Mouse (Mus musculus) lung, postnatal 25 days (tissue): ENCODE results near the gene Elp5.

Source experiments
- DNase-seq: peaks from one replicate; pipeline ENCODE4 v3.0.0; 2022; ENCODE audit warnings: low spot score

Elp5 gene

GRCm38 (mm10) chr11:69990850-69991691, 8.8 kb upstream of the Elp5 start, which contains the start of gene Gabarap:
Gabarap (plus strand) TSS chr11:69991143.
- DNase-seq = peak; percentile 98

GRCm38 (mm10) chr11:69989949-69990348, 7.6 kb upstream of the Elp5 start:
- no peak for DNase-seq

- DNase-seq = no peak
Measured at GRCm38 (mm10) chr11:69984431-69984830, 2.1 kb upstream of the Elp5 start.

GRCm38 (mm10) chr11:69983377-69983776, 1.1 kb upstream of the Elp5 start:
- DNase-seq = no peak

- DNase-seq = no peak
Measured at GRCm38 (mm10) chr11:69982877-69983276, 560 bp upstream of the Elp5 start.

- DNase-seq = no peak
Measured at GRCm38 (mm10) chr11:69981141-69981762, 1.1 kb downstream of the Elp5 start, which contains the start of gene Ctdnep1. Ctdnep1 (plus strand) TSS chr11:69981156.

GRCm38 (mm10) chr11:69980196-69981140, 1.8 kb downstream of the Elp5 start:
- DNase-seq = peak; percentile 97

GRCm38 (mm10) chr11:69979827-69980195, 2.5 kb downstream of the Elp5 start:
- DNase-seq = no peak

GRCm38 (mm10) chr11:69976271-69976670, 6.0 kb downstream of the Elp5 start:
- no peak for DNase-seq

GRCm38 (mm10) chr11:69974907-69975306, 7.4 kb downstream of the Elp5 start:
- DNase-seq = no peak

GRCm38 (mm10) chr11:69970775-69971174, 11.5 kb downstream of the Elp5 start:
- no peak for DNase-seq

GRCm38 (mm10) chr11:69970222-69970621, 12.1 kb downstream of the Elp5 start:
- DNase-seq = no peak

- DNase-seq = no peak
Measured at GRCm38 (mm10) chr11:69968793-69969192, 13.5 kb downstream of the Elp5 start.

GRCm38 (mm10) chr11:69966860-69967517, 15.3 kb downstream of the Elp5 start:
- DNase-seq = no peak

- DNase-seq = no peak
Measured at GRCm38 (mm10) chr11:69966006-69966859, 16.1 kb downstream of the Elp5 start.

GRCm38 (mm10) chr11:69965271-69966005, 16.9 kb downstream of the Elp5 start:
- peak; percentile 89 for DNase-seq

GRCm38 (mm10) chr11:69964650-69965270, 17.6 kb downstream of the Elp5 start, which contains the start of gene Cldn7:
Cldn7 (plus strand) TSS chr11:69964779.
- DNase-seq = no peak

- no peak for DNase-seq
Measured at GRCm38 (mm10) chr11:69961841-69962240, 20.5 kb downstream of the Elp5 start.

GRCm38 (mm10) chr11:69960616-69961015, 21.7 kb downstream of the Elp5 start:
- no peak for DNase-seq
